Mouse (Mus musculus) hindbrain, embryonic 11.5 days (tissue): ENCODE measurements around the gene Tuba3a. TPM values are rescaled to one million over a fixed set of nuclear protein-coding genes. Genes with fewer than 3 reads are reported as not detected.

Experiments used
- ATAC-seq: fragments of 200-750 bp; cut with Nextera tagmentation; 2 replicates; pipeline ENCODE4 v1.8.0; 2017; ENCODE audit warnings: mild to moderate bottlenecking, moderate TSS enrichment, moderate library complexity; ENCODE audit not compliant: low FRiP score
- DNase-seq: peaks from one replicate; pipeline ENCODE4 v3.0.0-alpha.2; 2015; ENCODE audit warnings: low spot score
- H3K27ac ChIP-seq: fragments of 300-500 bp; sonication (generic); 2 replicates; pipeline ENCODE4 v1.5.1; 2014; ENCODE audit warnings: mild to moderate bottlenecking, low read depth, low read length
- H3K27me3 ChIP-seq: fragments of 300-500 bp; sonication (generic); 2 replicates; pipeline ENCODE4 v1.6.1; 2014; ENCODE audit warnings: mild to moderate bottlenecking, low read length, moderate library complexity, mixed read lengths; ENCODE audit not compliant: control insufficient read depth, insufficient read depth
- H3K36me3 ChIP-seq: fragments of 300-500 bp; sonication (generic); 2 replicates; pipeline ENCODE4 v1.6.1; 2014; ENCODE audit warnings: mild to moderate bottlenecking, low read length, moderate library complexity, mixed read lengths; ENCODE audit not compliant: control insufficient read depth, insufficient read depth
- H3K4me1 ChIP-seq: fragments of 300-500 bp; sonication (generic); replicated peaks from 2 replicates; pipeline ENCODE4 v1.6.1; 2014; ENCODE audit warnings: low read length, mixed read lengths; ENCODE audit not compliant: control insufficient read depth, insufficient read depth
- H3K4me2 ChIP-seq: fragments of 300-500 bp; sonication (generic); replicated peaks from 2 replicates; pipeline ENCODE4 v1.6.1; 2014; ENCODE audit warnings: mild to moderate bottlenecking, low read depth, low read length
- H3K4me3 ChIP-seq: fragments of 300-500 bp; sonication (generic); 2 replicates; pipeline ENCODE4 v1.5.1; 2014; ENCODE audit warnings: low read depth, low read length
- H3K9ac ChIP-seq: fragments of 300-500 bp; sonication (generic); 2 replicates; pipeline ENCODE4 v1.6.1; 2014; ENCODE audit warnings: low read depth, low read length
- H3K9me3 ChIP-seq: fragments of 300-500 bp; sonication (generic); 2 replicates; pipeline ENCODE4 v1.6.1; 2016; ENCODE audit warnings: low read length; ENCODE audit not compliant: control insufficient read depth
- WGBS: fragments of 180-500 bp; shearing (Covaris S2); extraction: QIAGEN DNeasy Blood & Tissue Kit; methylation state at CpG from one replicate; pipeline ENCODE4 v1.1.7; 2014; 5-methylcytosine and 5-hydroxymethylcytosine counted together
- polyA plus RNA-seq: library from polyadenylated mRNA; unstranded; fragments of >200 nt; fragmentation: Nextera tagmentation; extraction: Ambion mirVana; gene quantifications from 2 replicates; pipeline ENCODE4 v1.2.1, GENCODE M21; 2014

The Tuba3a gene
- polyA plus RNA-seq, 1 experiment from 2014 or later, result not detected

GRCm38 (mm10) chr6:125252285-125252684 lies 33.6 kb downstream of the Tuba3a start:
- Histone ChIP-seq H3K4me1 (no peaks in the 10 kb centered on the region), H3K4me2 (no peak overlapping the region), H3K4me3 (no peak overlapping the region), H3K27me3 (no peaks in the 10 kb centered on the region), H3K36me3 (no peaks in the 10 kb centered on the region), H3K9me3 (no peaks in the 10 kb centered on the region), H3K27ac (no peak overlapping the region), H3K9ac (no peak overlapping the region)
- WGBS, result 85% methylated on average over 3 of the region's 3 CpGs
- no peak for ATAC-seq
- no peak for DNase-seq

DNA sequence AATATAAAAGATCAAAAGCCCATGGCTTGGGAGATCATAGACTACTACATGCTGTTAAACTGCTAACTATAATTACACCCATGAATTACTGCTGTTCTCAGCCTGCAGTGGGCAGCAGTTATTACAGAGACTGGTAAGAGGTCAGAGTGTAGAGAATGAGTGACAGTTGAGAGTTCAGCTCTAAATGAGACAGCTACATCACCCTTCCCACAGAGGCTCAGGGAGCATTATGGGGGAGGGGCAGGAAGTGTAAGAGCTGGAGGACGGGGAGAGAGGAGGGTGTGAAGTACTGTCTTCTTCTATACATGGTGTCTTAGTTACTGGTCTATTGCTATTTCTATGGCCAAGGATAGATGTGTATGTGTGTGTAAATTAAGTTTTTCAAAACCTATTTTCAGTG lies 41.3 kb downstream of the Tuba3a start:
- Histone ChIP-seq H3K9ac (no peak overlapping the region), H3K4me2 (no peak overlapping the region), H3K9me3 (no peaks in the 10 kb centered on the region), H3K4me1 (no peaks in the 10 kb centered on the region), H3K4me3 (no peak overlapping the region), H3K27ac (no peak overlapping the region), H3K27me3 (no peaks in the 10 kb centered on the region), H3K36me3 (no peaks in the 10 kb centered on the region)
- DNase-seq (no peak), ATAC-seq (no peak)
- 27% methylated on average over 1 of the region's 1 CpGs for WGBS

DNA sequence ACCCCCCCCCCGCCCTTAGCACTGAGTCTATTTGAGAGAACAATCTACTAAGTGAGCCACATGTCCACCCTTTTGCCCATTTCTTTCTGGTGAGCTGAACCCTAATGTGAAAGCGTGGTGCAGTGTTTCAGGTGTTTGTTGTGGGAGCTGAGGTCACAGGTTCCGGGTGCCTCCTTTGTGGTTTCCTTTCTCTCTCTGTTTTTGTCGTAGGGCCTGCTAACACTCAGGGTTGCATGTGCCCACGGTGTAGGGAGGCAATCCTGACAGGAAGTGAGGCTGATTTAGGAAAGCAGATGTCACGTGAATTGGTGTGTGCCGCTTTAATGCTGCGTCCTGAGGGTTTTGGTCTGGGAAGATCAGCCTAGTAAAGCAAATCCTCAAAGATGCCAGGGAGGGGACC lies 44.3 kb downstream of the Tuba3a start:
- WGBS, result 83% methylated on average over 8 of the region's 8 CpGs
- Histone ChIP-seq H3K9me3 (no peaks in the 10 kb centered on the region), H3K4me2 (no peak overlapping the region), H3K4me1 (no peaks in the 10 kb centered on the region), H3K9ac (no peak overlapping the region), H3K36me3 (no peaks in the 10 kb centered on the region), H3K27ac (no peak overlapping the region), H3K4me3 (no peak overlapping the region), H3K27me3 (no peaks in the 10 kb centered on the region)
- no peak for ATAC-seq
- DNase-seq, result no peak

- Histone ChIP-seq H3K4me3 (no peak overlapping the region), H3K9ac (no peak overlapping the region), H3K9me3 (no peaks in the 10 kb centered on the region), H3K36me3 (no peaks in the 10 kb centered on the region), H3K27me3 (no peaks in the 10 kb centered on the region), H3K27ac (no peak overlapping the region), H3K4me1 (no peaks in the 10 kb centered on the region), H3K4me2 (no peak overlapping the region)
- no peak for ATAC-seq
- WGBS, result 87% methylated on average over 5 of the region's 5 CpGs
- DNase-seq, result no peak
These were observed 45.2 kb downstream of the Tuba3a start for GRCm38 (mm10) chr6:125240617-125241016.

- Histone ChIP-seq H3K4me1 (no peaks in the 10 kb centered on the region), H3K27me3 (no peaks in the 10 kb centered on the region), H3K27ac (no peak overlapping the region), H3K9me3 (no peaks in the 10 kb centered on the region), H3K36me3 (no peaks in the 10 kb centered on the region), H3K9ac (no peak overlapping the region), H3K4me2 (no peak overlapping the region), H3K4me3 (no peak overlapping the region)
- DNase-seq (no peak), ATAC-seq (no peak)
- 92% methylated on average over 5 of the region's 5 CpGs for WGBS
These were observed 46.3 kb downstream of the Tuba3a start for GRCm38 (mm10) chr6:125239547-125239946.

DNA sequence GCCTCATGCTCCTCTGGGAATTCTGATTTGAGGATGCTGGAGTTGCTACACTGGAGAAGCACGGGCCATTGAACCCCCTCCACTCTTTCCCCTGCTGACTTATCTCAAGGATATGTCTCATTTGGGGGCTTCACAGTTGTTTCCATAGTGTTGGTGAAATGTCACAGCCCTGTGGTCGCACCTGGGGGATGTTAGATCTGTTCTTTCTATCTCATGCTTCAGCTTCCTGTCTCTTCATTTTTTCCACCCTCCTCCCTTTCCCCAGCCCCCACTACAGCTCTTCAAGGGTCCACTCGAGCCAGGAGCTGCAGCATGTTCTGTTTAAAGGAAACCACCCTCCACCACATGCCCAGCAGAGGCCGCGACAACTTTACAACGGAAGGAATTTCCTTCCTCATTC lies 47.4 kb downstream of the Tuba3a start:
- DNase-seq, result no peak
- Histone ChIP-seq H3K36me3 (no peaks in the 10 kb centered on the region), H3K4me1 (no peaks in the 10 kb centered on the region), H3K27ac (no peak overlapping the region), H3K9ac (no peak overlapping the region), H3K4me2 (no peak overlapping the region), H3K27me3 (no peaks in the 10 kb centered on the region), H3K4me3 (no peak overlapping the region), H3K9me3 (no peaks in the 10 kb centered on the region)
- ATAC-seq, result no peak
- 88% methylated on average over 6 of the region's 6 CpGs for WGBS

DNA sequence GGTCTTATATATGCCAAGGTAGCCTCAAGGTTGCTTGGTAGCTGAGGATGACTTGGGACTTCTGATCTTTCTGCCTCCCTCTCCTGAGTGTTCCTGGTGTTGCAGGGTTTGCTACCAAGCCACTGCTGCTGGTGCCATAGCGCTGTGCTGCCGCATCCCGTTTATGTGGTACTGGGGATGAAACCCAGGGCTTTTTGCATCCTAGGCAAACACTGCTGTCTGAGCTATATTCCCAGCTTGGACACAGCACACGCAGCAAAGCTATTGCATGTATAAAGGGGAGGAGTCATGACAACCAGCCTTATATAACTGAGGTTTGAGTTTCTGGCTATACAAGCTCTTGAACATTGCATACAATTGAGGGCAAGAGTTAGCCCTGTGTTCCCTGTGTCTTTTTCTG lies 48.4 kb downstream of the Tuba3a start:
- Histone ChIP-seq H3K4me3 (no peak overlapping the region), H3K4me1 (no peaks in the 10 kb centered on the region), H3K9me3 (no peaks in the 10 kb centered on the region), H3K36me3 (no peaks in the 10 kb centered on the region), H3K4me2 (no peak overlapping the region), H3K9ac (no peak overlapping the region), H3K27me3 (no peaks in the 10 kb centered on the region), H3K27ac (no peak overlapping the region)
- DNase-seq (no peak), ATAC-seq (no peak)
- 84% methylated on average over 4 of the region's 4 CpGs for WGBS

- Histone ChIP-seq H3K9me3 (no peaks in the 10 kb centered on the region), H3K27me3 (no peaks in the 10 kb centered on the region), H3K27ac (no peak within 1 kb of the TSS), H3K9ac (no peak within 1 kb of the TSS), H3K36me3 (no peaks in the 10 kb centered on the region), H3K4me1 (peaks cover under 1% of the 10 kb centered on the region; the same call in 1 of the 2 replicates), H3K4me2 (no peak within 1 kb of the TSS), H3K4me3 (no peak within 1 kb of the TSS)
- 23% methylated on average over 6 of the region's 6 CpGs for WGBS
- ATAC-seq (no peak), DNase-seq (no peak)
These were observed 49.1 kb downstream of the Tuba3a start, which contains the start of gene Cd27 for GRCm38 (mm10) chr6:125236782-125237181. Gene Cd27 (minus strand): TSS chr6:125237010.

DNA sequence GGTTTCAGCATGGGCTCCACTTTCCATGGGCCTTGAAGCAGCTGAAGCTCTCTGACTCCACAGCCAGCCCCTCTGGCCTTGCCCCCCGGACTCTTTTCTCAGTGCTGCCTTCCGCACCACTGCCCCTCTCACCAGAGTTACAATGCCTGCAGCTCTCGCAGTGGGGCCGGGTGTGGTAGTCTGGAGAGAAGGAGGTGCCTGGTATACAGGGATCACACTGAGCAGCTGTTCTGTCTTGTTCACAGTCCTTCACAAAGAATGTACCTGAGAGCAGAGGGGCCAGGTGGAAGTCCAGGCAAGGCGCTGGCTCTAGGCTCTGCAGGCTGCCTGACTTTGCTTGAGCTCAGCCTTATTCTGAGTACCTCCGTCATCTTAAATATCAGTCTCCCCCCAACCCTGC lies 49.5 kb downstream of the Tuba3a start:
- DNase-seq (no peak), ATAC-seq (no peak)
- H3K27ac ChIP-seq, result no peak overlapping the region
- no peaks in the 10 kb centered on the region for H3K36me3 ChIP-seq
- peaks cover 3% of the 10 kb centered on the region; the same call in 1 of the 2 replicates for H3K4me1 ChIP-seq
- H3K9me3 ChIP-seq, result no peaks in the 10 kb centered on the region
- H3K4me2 ChIP-seq, result no peak overlapping the region
- no peak overlapping the region for H3K9ac ChIP-seq
- H3K27me3 ChIP-seq, result no peaks in the 10 kb centered on the region
- H3K4me3 ChIP-seq, result no peak overlapping the region
- WGBS, result 56% methylated on average over 6 of the region's 6 CpGs
